Mouse (Mus musculus): ENCODE data around the gene Zfyve9.

DNA sequence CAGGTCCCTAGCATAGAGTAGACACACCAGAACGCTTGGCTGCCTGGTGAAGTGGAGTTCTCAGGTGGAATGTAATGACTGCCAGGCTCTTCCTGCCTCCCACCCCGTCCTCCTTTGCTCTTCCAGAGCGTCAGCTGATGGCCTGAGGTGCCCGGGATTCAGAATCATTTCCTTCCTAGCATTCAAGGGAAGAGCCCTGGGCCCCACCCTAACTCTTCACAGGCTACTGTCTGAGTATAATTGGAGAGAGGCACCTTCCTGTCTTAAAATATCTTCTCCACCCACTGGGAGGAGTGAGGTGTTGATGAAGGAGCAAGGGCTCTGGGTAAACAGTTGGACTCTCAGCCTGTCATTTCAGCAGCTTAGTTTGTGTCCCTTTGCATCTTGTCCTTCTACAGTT is 16.1 kb upstream of the Zfyve9 start:
- TF ChIP-seq CTCF (IDR thresholded peaks at IDR 0.05; ENCODE audit: low read depth, low read length) (no peak), GATA2 (IDR thresholded peaks at IDR 0.05; ENCODE audit: borderline replicate concordance, low read depth, low read length) (no peak), TAL1 (conservative IDR thresholded peaks at IDR 0.05; ENCODE audit: low read depth, low read length) (no peak)
